Mouse (Mus musculus) thymus, adult 2 months (tissue): ENCODE data around the gene Oaz2.

Source experiments
- CTCF ChIP-seq: fragments of 200-500 bp; IDR thresholded peaks from 2 replicates; pipeline ENCODE4 v1.5.1; 2012; ENCODE audit warnings: mild to moderate bottlenecking, control low read depth, low read length, moderate library complexity, borderline replicate concordance; ENCODE audit not compliant: control insufficient read depth, poor library complexity, insufficient read depth; ENCODE audit errors: extremely low read depth
- POLR2A ChIP-seq: fragments of 200-500 bp; IDR thresholded peaks from 2 replicates; pipeline ENCODE4 v1.6.1; 2012; ENCODE audit warnings: mild to moderate bottlenecking, low read length, control low read depth, moderate library complexity; ENCODE audit not compliant: control insufficient read depth, poor library complexity, insufficient read depth; ENCODE audit errors: extremely low read depth

DNA sequence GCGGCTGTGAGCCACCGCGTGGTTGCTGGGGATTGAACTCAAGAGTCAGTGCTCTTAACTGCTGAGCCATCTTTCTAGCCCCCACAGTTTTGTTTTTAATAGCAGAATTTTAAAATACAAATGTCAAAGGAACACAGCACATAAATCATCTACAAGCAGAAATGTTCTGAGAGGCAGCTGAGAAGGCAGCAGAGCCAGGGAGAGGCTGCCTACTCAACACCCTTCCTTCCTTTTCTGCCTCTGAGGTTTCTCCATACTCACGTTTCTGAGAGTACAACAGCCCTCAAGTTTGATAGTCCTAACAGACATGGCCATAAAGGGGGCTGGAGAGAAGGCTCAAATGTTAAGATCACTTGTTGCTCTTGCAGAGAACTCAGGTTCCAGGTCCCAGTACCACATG, 59.7 kb downstream of the Oaz2 start:
- no peak for TF ChIP-seq CTCF
- TF ChIP-seq POLR2A, result no peak
